Mouse (Mus musculus): Measurements from ENCODE around the gene Zfp334. TPM values are rescaled to one million over a fixed set of nuclear protein-coding genes. Genes with fewer than 3 reads are reported as not detected.

Zfp334 gene
- total RNA-seq, 4 experiments from 2014 or later = 13.4 to 16.7 (median 15.1) TPM

DNA sequence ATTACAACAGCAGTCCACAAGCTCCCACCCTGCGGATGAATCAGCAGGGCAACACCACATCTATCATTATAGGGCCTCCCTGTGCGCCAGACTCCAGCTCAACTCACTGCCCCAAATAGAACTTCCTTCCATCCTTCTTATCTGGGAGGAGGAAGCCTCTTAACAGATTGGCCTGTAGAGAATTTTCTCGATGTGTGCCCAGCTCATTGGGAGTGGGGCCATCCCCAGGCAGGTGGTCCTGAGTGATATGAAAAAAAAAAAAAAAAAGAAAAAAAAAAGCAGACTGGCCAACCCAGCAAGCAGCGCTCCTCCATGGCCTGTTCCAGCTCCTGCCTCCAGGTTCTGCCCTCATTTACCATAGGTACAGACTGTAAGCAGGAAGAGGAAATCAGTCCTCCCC, 12.1 kb downstream of the Zfp334 start:
- DNase-seq (ENCODE audit: low spot score in 2 of 2) = no peak

DNA sequence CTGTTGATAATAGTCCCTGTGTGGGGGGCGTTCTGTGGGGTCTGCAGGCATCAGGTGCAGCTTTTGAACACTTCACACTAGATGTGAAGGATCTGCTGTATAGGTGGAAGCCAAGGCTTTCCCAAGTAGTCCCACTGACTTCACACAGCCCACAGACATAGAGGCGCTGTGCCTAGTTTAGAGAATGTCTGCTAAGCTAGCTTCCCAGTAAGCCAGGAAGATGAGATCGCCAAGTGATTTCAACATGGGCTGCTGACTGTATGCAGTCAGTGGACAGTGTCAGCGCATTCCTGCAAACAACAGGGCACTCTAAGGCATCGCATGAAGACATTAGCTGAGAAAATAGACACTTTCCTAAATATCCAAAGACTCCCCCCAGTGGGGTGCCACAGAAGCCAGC, 12.6 kb downstream of the Zfp334 start:
- no peak for DNase-seq (ENCODE audit: low spot score in 2 of 2)

DNA sequence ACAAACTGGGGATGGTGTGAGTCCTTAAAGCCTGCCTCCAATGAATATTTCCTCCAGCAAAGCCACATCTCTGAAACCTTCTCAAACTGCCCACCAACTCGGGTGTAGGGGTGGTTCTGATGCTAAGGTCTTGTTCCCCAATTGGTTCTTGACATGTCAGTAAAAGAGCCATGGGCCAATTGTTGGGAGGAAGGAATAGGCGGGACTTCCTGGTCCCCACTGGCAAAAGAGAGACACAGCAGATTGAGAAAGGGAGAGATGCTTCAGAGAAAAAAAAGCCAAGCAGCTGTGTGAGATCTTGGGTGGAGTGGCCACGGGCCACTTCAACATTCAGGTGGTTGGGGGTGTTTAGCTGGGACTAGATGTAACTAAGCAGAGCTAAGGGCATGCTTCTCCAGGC, 17.0 kb downstream of the Zfp334 start:
- DNase-seq (ENCODE audit: low spot score in 2 of 2) = no peak

DNA sequence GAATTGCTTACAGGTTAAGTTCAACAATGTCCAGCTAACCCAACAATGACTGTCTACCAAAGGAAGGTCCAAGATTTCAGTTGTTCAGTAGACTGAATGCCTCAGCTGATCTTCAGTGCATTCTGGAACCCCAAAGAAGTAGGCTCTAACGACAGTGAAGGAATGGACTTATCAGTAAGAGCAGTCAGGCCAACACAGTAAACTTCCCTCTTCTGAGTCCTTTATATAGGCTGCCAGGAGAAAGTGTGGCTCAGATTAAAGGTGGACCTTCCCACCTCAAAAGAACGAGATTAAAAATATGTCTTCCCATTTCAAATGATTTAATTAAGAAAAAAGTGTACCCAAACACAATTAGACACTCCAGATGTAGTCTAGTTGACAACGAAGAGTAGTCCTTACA, 17.7 kb downstream of the Zfp334 start:
- no peak for DNase-seq (ENCODE audit: low spot score in 2 of 2)

DNA sequence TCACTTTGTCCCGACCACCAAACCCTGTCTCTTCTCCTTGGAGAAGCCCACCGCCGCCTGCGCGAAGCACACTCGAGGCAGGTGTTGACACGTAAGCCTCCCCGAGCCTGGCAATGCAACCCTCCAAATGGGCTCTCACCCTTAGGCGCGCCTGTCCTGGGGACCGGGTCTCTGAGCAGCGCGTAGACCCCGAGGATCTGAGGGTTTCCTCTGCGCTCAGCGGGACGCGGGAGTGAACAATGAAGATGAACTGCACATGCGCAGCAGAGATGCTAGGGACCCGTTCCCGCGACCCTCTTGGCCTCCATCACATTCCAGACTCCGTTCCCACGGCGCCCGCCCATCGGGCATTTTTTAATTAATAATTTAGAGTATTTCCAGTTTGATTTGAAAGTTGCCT, 19.6 kb downstream of the Zfp334 start, which contains the start of gene Zfp663:
Gene Zfp663 (minus strand): TSS at position 234 of the 400 bp plus-strand sequence.
- no peak for DNase-seq (ENCODE audit: low spot score in 2 of 2)

DNA sequence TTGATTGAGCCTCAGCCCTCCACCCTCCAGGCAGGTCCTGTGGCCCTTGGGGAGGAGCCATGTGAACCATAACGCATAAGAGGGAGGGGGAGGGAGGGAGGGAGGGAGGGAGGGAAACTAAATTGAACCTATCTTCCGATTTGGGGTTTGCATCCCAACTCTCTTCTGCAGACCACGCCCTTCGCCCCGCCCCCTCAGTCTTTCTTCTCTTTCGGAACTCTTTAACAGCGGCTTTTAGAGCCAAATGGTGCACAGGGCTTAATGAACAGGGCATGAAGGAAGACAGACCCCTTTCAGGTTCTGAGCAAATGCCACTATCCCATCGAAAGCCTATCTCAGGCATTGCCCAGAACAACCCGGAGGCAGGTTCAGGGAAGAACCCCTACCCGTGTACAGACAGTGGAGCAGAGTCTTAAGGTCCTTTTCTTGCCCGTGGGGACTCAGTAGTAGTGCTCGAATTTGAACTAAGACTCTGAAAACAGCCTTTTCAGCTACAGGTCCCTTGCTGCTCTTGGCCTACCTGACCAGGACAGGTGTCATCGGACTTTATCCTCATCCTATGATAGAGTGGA, 20.1 kb downstream of the Zfp334 start:
- DNase-seq (ENCODE audit: low spot score in 2 of 2) = no peak

DNA sequence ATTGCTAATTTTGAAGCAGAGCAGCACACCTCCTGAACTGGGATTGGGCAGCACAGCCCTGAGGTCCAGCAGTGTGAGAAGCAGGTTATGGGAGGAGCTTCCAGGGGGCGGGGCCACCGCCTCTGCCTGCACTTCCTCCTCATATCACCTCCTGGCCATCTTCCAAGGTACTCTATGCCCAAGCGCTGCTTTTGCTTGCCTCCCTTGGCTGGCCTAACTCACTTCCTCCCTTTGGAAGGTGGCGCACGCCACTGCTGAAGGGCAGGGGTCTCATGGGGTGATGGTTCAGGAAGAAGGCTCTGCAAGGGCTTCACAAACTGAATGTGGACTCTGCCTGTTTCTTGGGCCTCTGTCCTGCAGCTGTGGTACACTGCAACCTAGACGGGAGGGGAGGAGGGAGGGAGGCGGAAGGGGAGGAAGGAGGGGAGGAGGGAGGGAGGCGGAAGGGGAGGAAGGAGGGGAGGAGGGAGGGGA, 21.0 kb downstream of the Zfp334 start:
- DNase-seq (ENCODE audit: low spot score in 2 of 2) = no peak

DNA sequence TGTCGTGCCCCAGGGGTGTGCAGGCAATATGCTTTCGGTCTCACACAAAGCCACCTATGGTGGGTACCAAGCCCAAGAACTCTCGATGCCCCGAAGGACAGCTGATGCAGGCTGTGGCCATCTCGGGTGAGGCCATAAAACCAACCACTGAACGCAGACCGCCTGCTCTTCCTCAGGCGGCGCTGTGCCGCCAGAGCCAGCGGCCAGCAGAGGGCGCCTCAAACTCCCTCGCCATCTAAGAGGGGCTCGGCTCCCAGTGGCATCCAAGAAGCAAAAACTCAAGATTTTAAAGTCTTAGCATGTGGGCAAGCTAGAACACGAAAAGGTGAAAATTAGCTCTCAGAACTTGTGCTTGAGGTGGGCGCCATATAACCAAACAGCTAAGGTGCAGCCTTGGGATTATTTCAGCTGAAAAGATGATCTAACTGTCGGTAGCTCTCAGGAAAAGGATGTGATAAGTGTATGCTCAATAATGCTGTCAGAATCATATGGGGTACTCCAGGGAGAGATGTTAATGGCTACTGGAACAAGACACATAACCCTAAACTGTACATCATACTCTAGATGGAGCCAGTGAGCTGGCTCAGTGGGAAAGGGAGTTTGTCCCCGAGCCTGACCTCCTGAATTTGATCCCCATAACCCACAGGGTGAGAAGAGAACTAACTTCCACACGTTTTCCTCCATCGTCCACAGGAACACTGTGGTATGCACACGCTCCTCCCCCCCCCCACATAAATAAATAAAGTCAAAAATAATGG, 23.5 kb downstream of the Zfp334 start:
- peak in 1 of 2 experiments; percentile 45 for DNase-seq (ENCODE audit: low spot score in 2 of 2)

DNA sequence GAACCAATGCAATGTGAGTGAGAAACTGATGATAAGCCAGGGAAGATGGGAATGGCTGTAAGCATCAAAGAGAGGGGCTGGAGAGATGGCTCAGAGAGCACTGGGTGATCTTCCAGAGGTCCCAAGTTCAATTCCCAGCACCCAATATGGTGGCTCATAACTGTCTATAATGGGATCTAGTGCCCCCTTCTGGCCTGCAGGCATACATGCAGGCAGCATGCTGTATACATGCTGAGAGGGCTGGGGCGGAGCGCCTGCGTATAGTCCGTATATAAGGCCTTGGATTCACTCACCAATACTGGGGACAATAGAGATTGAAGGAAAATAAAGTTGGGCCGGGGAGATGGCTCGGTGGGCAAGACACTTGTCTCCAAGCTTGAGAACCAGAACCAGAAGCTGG, 24.8 kb downstream of the Zfp334 start:
- DNase-seq (ENCODE audit: low spot score in 2 of 2) = no peak

DNA sequence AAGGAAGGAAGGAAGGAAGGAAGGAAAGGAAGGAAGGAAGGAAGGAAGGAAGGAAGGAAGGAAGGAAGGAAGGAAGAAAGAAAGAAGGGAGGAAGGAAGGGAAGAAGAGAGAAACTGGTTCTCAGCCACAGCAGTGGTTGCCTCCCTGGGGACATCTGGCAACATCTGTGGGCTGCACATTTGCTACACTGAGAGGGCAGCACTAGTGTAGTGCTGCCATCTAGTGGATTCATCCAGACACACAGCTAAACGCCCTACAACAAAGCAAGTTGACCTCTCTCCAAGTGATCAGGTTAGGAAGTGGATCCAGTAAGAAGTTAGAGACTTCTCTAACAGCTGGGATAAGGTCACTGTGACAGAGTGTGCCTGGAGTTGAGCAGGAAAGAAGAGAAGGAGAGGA, 27.2 kb downstream of the Zfp334 start:
- peak in 1 of 2 experiments; percentile 42 for DNase-seq (ENCODE audit: low spot score in 2 of 2)

DNA sequence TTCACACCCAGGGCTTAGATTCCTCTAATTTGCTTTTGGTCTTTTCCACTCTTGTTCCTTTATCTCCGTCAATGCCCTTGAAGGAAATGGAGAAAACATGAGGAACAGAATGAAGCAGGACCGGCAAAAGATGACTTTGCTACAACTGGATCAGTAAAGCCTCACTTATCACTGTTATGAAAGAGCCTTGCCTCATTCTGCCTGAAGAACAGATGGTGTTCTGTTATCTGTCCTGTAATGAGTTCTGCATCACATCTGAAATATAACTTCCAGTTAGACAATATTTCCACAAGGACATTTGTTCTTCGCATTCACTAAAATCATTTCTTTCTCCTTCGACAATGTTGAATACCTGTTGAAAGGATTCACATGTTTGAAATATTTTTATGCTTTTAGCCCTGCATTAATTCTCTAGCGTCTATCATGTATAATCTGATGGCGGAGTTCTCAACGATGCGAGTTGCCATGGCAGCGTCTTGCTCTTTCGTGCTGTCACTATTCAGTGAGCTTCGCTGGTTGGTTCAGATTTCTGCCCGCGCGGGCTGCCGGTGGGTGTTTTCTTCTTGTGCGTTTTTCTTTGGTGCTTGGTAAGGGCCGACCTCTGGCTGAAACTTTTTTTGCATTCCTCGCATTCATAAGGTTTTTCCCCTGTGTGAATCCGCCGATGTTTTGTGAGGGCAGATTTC, 36.1 kb downstream of the Zfp334 start:
- DNase-seq (ENCODE audit: low spot score in 2 of 2) = peak; percentile 47 to 48

DNA sequence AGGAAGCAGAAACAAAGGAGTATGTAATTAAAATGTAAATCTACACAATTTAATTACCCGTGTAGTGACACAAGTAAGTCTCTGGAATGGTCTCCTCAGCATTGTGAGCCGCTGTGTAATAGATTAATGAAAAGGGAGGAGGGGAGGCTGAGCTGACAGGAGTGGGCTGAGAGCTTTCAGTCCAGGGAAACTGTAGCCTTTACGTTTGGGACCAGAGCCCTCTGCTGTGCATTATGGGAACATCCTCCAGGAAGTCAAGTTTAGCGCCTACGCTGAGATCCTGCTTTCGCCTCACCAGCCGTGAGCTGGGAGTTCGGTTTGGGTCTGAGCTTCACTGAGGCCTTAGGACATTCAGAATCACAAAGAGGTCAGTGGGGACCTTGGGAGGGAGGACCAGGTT, 38.6 kb downstream of the Zfp334 start:
- peak in 1 of 2 experiments; percentile 46 for DNase-seq (ENCODE audit: low spot score in 2 of 2)

DNA sequence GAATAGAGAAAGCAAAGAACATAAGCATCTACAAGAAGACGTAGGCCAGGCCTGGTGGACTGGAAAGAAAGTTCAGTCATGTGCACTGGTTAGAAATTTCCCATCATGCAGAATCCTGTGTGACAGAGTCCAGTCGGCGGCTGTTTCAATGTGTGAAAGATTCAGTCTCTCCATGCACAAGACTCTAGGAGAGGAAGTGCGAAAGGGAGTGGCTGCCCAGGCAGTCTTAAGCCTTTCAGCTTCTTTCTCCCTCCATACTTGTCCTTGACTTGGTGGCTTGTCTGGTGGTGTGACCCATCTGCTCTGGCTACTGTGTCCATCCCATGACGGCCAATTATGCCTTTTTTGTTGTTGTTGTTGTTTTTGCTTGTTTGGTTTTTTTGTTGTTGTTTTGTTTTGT, 41.9 kb downstream of the Zfp334 start:
- DNase-seq (ENCODE audit: low spot score in 2 of 2) = no peak

DNA sequence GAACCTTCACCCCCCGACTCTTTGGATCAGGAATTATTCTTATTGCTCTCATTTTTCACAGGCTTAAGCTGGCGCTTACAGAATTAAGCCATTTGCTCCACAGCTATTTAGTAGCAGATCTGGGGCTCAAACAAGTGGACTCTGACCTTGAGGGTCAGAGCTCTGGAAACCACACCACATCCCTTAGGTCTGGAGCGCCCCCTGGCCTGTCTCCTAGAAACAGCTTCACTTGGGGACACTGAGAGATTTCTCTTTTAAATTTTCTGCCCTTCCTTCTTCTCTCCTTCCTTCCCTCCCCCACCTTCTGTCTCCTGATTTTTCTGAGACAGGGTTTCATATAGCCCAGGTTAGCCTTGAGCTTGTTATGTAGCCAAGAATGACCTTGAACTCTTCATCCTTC, 50.9 kb downstream of the Zfp334 start:
- DNase-seq (ENCODE audit: low spot score in 2 of 2) = no peak

DNA sequence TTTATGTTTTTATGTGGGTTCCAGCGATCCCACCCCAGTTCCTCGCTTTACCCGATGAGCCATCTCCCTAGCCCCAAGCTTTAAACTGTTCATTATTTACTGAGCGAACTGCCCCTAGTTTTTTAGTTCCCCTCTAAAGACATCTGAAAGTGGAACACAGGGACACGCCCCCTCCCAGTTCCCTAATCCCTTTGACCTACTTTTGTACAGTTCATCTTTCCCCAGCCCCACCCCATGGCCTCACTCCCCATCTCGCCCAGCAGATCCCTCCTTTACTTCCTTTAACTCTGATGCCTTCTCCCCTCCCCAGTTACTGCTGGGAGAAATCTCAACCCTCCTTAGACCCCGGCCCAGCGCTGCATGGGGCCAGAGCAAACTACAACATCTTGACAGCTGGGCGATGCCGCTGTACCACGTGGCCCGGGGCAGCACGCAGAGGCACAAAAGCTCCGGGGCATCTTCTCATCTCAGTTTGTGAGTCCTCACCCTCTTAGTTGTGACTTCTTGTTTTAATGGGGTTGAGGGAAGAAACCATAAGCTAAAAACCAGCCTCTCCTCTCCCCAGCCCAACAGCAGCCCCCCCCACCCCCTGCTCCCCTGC, 55.3 kb downstream of the Zfp334 start:
- DNase-seq (ENCODE audit: low spot score in 2 of 2) = no peak

DNA sequence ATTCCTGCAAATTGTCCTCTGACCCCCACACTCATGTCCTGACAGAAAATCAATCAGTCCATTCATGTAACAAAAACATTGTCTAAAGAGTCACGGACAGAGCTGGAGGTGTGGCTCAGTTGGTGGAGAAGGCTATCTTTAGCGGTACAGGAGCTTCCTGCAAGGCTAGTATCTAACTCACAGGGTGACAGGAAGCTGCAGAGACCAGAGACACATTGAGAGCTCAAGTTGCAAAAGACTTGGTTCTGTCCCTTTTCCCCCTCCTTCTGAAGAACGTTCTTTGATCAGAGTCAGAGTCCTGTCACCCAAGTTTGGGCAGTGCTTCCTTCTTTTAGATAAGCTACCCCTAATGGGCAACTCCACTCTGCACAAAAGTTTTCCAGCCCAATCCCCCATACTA, 58.4 kb downstream of the Zfp334 start:
- no peak for DNase-seq (ENCODE audit: low spot score in 2 of 2)

DNA sequence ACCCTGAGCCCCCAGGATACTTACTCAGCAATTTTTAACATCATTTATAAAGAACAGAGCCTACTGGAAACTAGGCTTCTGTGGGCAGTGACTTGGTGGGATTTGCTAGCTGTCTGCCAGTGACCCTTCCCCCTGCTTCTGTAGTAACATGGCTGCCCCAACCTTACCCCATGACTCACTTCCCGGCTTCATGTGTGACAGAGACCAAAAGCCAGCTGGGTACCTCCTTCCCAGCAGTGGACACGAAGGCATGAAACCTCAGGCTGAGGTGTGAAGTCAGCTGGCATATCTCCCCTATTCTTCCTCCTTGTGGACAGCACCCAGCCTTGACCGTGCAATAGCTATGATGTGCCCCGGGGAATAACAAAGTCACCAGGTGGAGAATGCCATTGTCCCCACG, 59.3 kb downstream of the Zfp334 start:
- DNase-seq (ENCODE audit: low spot score in 2 of 2) = no peak

DNA sequence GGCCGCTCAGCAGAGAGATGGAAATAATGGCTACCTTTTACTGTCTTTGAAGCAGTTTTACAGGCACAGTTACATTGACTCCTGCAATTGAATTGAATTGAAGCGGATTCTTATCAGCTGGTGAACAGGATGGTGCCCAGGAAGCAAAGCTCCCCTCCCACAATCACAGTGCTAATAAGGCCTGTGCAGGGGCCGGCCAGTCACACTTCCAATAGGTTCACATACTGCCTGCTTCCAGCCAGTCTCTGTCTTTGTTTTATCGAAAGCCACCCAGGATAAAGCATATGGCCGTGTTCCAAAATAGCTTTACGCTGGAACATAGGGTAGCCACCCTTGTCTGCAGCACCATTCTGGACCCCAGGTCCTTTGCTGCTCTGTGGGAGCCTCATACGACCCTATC, 60.7 kb downstream of the Zfp334 start:
- DNase-seq (ENCODE audit: low spot score in 2 of 2) = no peak

DNA sequence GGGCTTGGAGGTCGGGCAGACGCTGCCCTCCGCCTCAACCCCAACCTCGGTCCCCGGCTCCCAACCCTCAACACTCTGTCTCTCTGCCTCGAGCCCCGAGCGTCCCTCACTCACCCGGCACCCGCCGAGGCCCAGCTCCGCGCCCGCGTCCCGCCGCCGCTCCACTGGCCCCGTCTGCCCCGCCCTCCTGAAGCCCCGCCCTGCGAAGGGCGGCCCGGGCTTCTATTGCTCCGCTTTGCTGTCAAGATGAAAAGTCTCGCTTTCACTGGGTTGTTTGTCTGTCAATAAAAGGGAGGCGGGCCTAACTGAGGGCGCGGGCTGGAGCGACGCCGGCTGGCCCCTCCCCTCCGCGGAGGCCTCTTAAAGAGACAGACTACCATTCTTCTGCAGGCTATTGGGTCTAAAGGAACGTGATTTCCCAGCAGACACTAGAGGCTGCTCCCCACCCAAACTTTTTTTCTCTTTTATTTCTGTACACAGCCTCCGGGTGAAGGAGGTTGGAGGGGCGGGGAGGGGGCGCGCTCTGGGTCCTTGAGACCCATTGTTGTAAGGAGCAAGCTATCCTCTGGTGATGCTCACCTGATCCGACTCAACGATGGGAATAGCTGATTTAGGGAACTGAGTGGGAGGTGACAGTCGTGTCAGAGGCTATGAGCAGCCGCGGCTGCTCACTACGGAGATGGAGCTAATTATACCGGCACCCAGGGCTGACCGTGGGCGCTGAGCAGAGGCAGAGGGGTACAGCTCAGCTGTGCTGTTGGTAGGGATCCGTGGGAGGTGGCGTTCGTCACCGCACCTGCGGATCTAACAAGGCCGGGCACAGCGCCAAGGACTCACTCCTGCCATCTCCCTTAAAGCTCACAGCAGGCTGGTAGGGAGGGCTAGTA, 61.5 kb downstream of the Zfp334 start, which contains the start of gene Elmo2:
Gene Elmo2 (minus strand): TSS at position 176 of the 887 bp plus-strand sequence.
- DNase-seq (ENCODE audit: low spot score in 2 of 2) = peak; percentile 98 to 99

DNA sequence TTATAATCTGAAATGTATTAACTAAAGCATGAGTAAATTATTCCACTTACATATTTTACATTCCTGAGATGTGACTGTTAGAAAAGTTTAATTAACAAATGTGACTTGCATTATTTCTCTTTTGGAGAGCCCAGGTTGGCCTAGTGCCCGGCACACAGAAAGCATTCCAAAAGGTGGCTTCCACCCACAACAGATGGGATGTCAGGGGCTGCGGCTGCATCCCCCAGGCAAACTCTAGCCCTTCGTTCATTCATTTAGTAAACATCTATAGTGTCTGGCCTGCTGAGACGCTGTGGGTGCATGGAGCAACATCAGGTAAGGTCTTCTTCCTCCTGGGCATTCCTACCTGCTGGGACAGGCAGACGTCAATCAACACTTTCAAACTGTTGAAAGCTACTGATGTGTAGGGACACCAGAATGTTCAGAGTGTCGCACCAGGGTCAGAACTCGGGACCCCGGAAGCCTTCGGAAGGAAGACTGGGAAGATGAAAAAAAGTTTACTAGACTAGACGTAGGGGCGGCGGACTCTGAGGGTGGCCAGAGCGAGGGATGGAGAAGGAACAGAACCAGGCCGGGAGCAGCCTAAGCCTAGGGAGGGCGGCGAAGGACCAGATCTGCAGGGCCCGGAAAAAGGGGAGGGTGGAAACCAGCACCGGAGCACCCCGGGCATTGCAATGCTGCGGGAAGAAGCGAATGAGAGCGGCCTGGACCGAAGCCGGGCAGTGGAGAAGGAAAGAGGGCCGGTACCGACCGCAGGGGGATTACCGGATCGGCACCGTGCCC, 62.3 kb downstream of the Zfp334 start:
- DNase-seq (ENCODE audit: low spot score in 2 of 2) = no peak

All from layer of hippocampus, adult 8-10 months (tissue).